Mouse (Mus musculus): ENCODE measurements at regions not wholly inside any gene's neighbourhood (a gene's known extent, or its start where the extent isn't known, plus 50 kb on each side); places are given as distances from the start of the nearest gene placed in this dataset.

DNA sequence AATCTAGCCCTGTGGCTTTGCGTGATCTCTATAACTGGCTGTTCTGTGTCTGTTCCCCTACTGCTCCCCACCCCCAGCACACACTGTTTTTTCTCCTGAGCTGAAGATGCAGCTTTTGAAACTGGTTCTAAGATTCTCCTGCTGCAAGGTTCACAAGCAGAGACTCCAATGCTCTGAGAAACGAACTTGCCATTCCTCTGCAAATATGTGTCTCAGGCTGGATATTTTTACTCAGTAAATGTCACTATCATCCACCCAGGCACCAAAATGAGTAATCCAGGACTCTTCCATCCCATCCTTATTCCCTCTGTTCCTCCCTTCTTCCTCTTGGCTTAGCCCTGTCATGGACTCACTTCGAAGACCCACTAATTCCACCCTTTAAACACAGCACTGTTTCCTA, 943.9 kb upstream of the Fam160b2 start:
- no peak for ATAC-seq (ENCODE audit: extremely low read depth, insufficient number of reproducible peaks, low FRiP score, poor library complexity, severe bottlenecking)
- Histone ChIP-seq H3K4me3 (ENCODE audit: low read depth, low read length) (no peak overlapping the region), H3K36me3 (replicated peaks) (no peaks in the 10 kb centered on the region), H3K27me3 (ENCODE audit: insufficient read depth, low read length) (no peaks in the 10 kb centered on the region), H3K4me1 (ENCODE audit: insufficient read depth, low read depth, low read length) (no peaks in the 10 kb centered on the region), H3K9me3 (replicated peaks) (peaks cover 14% of the 10 kb centered on the region)
- DNase-seq (ENCODE audit: low spot score): no peak
- TF ChIP-seq GATA2 (IDR thresholded peaks at IDR 0.05; ENCODE audit: borderline replicate concordance, low read depth, low read length): no peak
- TF ChIP-seq TAL1 (conservative IDR thresholded peaks at IDR 0.05; ENCODE audit: low read depth, low read length): no peak
- no peak for TF ChIP-seq GATA1 (IDR thresholded peaks at IDR 0.05; ENCODE audit: borderline replicate concordance, low read length)
- TF ChIP-seq CTCF (IDR thresholded peaks at IDR 0.05; ENCODE audit: low read depth, low read length): no peak
- TF ChIP-seq POLR2AphosphoS5 (IDR thresholded peaks at IDR 0.05; ENCODE audit: insufficient replicate concordance, low read depth, low read length): no peak

DNA sequence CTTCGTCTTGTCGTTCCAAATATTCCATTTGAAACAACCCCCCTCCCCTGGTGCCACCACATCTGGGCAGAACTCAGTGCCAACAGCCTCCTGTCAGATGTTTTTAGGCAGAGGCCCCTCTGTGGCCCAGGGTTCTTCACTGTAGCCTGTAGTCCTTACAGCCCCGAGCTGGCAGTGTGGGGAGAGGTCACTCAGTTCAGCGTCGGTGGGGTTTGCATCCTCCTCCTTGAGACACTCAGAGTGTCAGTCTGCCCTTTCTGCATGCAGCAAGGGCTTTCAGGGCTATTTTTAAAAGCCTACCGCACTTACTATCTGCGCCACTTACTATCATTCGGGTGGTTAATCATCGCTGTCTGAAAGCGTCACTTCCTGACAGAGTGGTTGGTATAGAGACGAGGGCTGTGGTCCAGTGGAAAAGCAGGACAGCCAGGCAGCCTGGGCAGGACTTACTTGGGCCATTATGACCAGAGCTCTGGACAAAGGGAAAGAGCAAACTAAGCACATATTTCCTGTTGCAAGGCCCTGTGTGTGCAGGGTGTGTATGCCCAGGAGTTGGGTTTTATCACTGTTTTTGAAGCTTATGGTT, 932.5 kb upstream of the Fam160b2 start:
- H3K36me3 ChIP-seq (replicated peaks): no peaks in the 10 kb centered on the region
- no peak overlapping the region for H3K4me3 ChIP-seq (ENCODE audit: low read depth, low read length)
- no peak for DNase-seq (ENCODE audit: low spot score)
- H3K27me3 ChIP-seq (ENCODE audit: insufficient read depth, low read length): no peaks in the 10 kb centered on the region
- H3K4me1 ChIP-seq (ENCODE audit: insufficient read depth, low read depth, low read length): no peaks in the 10 kb centered on the region
- ATAC-seq (ENCODE audit: extremely low read depth, insufficient number of reproducible peaks, low FRiP score, poor library complexity, severe bottlenecking): no peak
- H3K9me3 ChIP-seq (replicated peaks): peaks cover 16% of the 10 kb centered on the region
- TF ChIP-seq TAL1 (conservative IDR thresholded peaks at IDR 0.05; ENCODE audit: low read depth, low read length): no peak
- no peak for TF ChIP-seq GATA1 (IDR thresholded peaks at IDR 0.05; ENCODE audit: borderline replicate concordance, low read length)
- TF ChIP-seq CTCF (IDR thresholded peaks at IDR 0.05; ENCODE audit: low read depth, low read length): no peak
- no peak for TF ChIP-seq GATA2 (IDR thresholded peaks at IDR 0.05; ENCODE audit: borderline replicate concordance, low read depth, low read length)
- no peak for TF ChIP-seq POLR2AphosphoS5 (IDR thresholded peaks at IDR 0.05; ENCODE audit: insufficient replicate concordance, low read depth, low read length)

DNA sequence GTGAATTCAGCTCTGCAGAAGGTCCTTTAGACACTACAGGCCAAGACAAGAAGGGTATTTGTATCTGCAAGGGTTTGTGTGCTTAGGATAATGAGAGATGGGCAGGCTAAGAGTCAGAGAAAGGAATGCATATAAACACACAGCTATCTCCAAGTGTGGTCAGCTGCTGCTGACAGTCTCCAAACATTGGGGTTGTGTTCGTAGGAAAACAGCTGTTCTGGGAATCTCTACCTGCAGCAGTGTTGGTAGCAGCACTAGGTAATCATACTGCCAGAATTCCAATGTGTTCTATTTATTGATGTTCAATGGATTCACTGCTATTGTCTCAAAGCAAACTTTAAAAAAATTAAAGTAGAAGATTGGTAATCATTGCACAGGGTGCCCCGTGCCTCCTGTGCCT, 931.7 kb upstream of the Fam160b2 start:
- Histone ChIP-seq H3K4me1 (ENCODE audit: insufficient read depth, low read depth, low read length) (no peaks in the 10 kb centered on the region), H3K27me3 (ENCODE audit: insufficient read depth, low read length) (no peaks in the 10 kb centered on the region), H3K36me3 (replicated peaks) (no peaks in the 10 kb centered on the region), H3K9me3 (replicated peaks) (peaks cover 18% of the 10 kb centered on the region), H3K4me3 (ENCODE audit: low read depth, low read length) (no peak overlapping the region)
- no peak for ATAC-seq (ENCODE audit: extremely low read depth, insufficient number of reproducible peaks, low FRiP score, poor library complexity, severe bottlenecking)
- no peak for TF ChIP-seq GATA2 (IDR thresholded peaks at IDR 0.05; ENCODE audit: borderline replicate concordance, low read depth, low read length)
- TF ChIP-seq GATA1 (IDR thresholded peaks at IDR 0.05; ENCODE audit: borderline replicate concordance, low read length): no peak
- TF ChIP-seq TAL1 (conservative IDR thresholded peaks at IDR 0.05; ENCODE audit: low read depth, low read length): no peak
- no peak for TF ChIP-seq CTCF (IDR thresholded peaks at IDR 0.05; ENCODE audit: low read depth, low read length)
- no peak for TF ChIP-seq POLR2AphosphoS5 (IDR thresholded peaks at IDR 0.05; ENCODE audit: insufficient replicate concordance, low read depth, low read length)
- no peak for DNase-seq (ENCODE audit: low spot score)

DNA sequence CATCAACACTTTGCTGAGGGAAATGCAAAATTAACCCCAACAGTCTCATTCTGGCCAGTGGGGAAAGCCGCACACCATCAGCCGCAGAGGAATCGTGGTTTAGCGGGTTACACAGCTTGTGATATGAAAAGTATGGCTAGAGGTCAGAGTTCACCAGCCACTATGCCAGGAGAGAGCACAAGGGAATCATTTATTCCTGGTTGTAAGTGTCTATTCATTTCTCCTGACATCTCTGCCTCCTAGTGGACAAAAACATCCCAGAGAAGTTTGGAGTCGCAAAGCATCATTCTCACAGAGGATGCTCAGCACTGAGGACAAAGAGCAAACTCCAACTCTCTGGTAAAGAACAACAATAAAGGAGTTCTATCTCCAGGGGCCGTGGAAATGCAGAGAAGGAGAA, 930.8 kb upstream of the Fam160b2 start:
- DNase-seq (ENCODE audit: low spot score): no peak
- no peaks in the 10 kb centered on the region for H3K4me1 ChIP-seq (ENCODE audit: insufficient read depth, low read depth, low read length)
- TF ChIP-seq GATA2 (IDR thresholded peaks at IDR 0.05; ENCODE audit: borderline replicate concordance, low read depth, low read length): no peak
- no peak for TF ChIP-seq POLR2AphosphoS5 (IDR thresholded peaks at IDR 0.05; ENCODE audit: insufficient replicate concordance, low read depth, low read length)
- no peak for TF ChIP-seq TAL1 (conservative IDR thresholded peaks at IDR 0.05; ENCODE audit: low read depth, low read length)
- TF ChIP-seq CTCF (IDR thresholded peaks at IDR 0.05; ENCODE audit: low read depth, low read length): no peak
- no peak for TF ChIP-seq GATA1 (IDR thresholded peaks at IDR 0.05; ENCODE audit: borderline replicate concordance, low read length)
- H3K4me3 ChIP-seq (ENCODE audit: low read depth, low read length): no peak overlapping the region
- no peak for ATAC-seq (ENCODE audit: extremely low read depth, insufficient number of reproducible peaks, low FRiP score, poor library complexity, severe bottlenecking)
- no peaks in the 10 kb centered on the region for H3K36me3 ChIP-seq (replicated peaks)
- H3K9me3 ChIP-seq (replicated peaks): peaks cover 18% of the 10 kb centered on the region
- H3K27me3 ChIP-seq (ENCODE audit: insufficient read depth, low read length): no peaks in the 10 kb centered on the region

- Histone ChIP-seq H3K4me3 (ENCODE audit: low read depth, low read length) (no peak overlapping the region), H3K4me1 (ENCODE audit: insufficient read depth, low read depth, low read length) (no peaks in the 10 kb centered on the region), H3K36me3 (replicated peaks) (no peaks in the 10 kb centered on the region), H3K27me3 (ENCODE audit: insufficient read depth, low read length) (no peaks in the 10 kb centered on the region), H3K9me3 (replicated peaks) (peaks cover 3% of the 10 kb centered on the region; the same call in 1 of the 2 replicates)
- no peak for TF ChIP-seq GATA2 (IDR thresholded peaks at IDR 0.05; ENCODE audit: borderline replicate concordance, low read depth, low read length)
- TF ChIP-seq POLR2AphosphoS5 (IDR thresholded peaks at IDR 0.05; ENCODE audit: insufficient replicate concordance, low read depth, low read length): no peak
- TF ChIP-seq TAL1 (conservative IDR thresholded peaks at IDR 0.05; ENCODE audit: low read depth, low read length): no peak
- no peak for TF ChIP-seq CTCF (IDR thresholded peaks at IDR 0.05; ENCODE audit: low read depth, low read length)
- no peak for TF ChIP-seq GATA1 (IDR thresholded peaks at IDR 0.05; ENCODE audit: borderline replicate concordance, low read length)
- ATAC-seq (ENCODE audit: extremely low read depth, insufficient number of reproducible peaks, low FRiP score, poor library complexity, severe bottlenecking) (no peak), DNase-seq (ENCODE audit: low spot score) (no peak)
These were observed 918.9 kb upstream of the Fam160b2 start for GRCm38 (mm10) chr14:71518541-71518940.

- Histone ChIP-seq H3K27me3 (ENCODE audit: insufficient read depth, low read length) (no peaks in the 10 kb centered on the region), H3K4me1 (ENCODE audit: insufficient read depth, low read depth, low read length) (no peaks in the 10 kb centered on the region), H3K9me3 (replicated peaks) (0 out of 2 replicates have a peak, but pooled peaks cover 6% of the 10 kb centered on the region), H3K4me3 (ENCODE audit: low read depth, low read length) (no peak overlapping the region), H3K36me3 (replicated peaks) (no peaks in the 10 kb centered on the region)
- no peak for TF ChIP-seq CTCF (IDR thresholded peaks at IDR 0.05; ENCODE audit: low read depth, low read length)
- TF ChIP-seq TAL1 (conservative IDR thresholded peaks at IDR 0.05; ENCODE audit: low read depth, low read length): no peak
- no peak for TF ChIP-seq GATA2 (IDR thresholded peaks at IDR 0.05; ENCODE audit: borderline replicate concordance, low read depth, low read length)
- TF ChIP-seq POLR2AphosphoS5 (IDR thresholded peaks at IDR 0.05; ENCODE audit: insufficient replicate concordance, low read depth, low read length): no peak
- TF ChIP-seq GATA1 (IDR thresholded peaks at IDR 0.05; ENCODE audit: borderline replicate concordance, low read length): no peak
- ATAC-seq (ENCODE audit: extremely low read depth, insufficient number of reproducible peaks, low FRiP score, poor library complexity, severe bottlenecking): no peak
- no peak for DNase-seq (ENCODE audit: low spot score)
These were observed 901.2 kb upstream of the Fam160b2 start for GRCm38 (mm10) chr14:71500851-71501250.
